Mouse (Mus musculus) megakaryocyte, embryonic 14.5 days (primary cell): ENCODE data around the gene Srgap2.

Experiments
- FLI1 ChIP-seq: IDR thresholded peaks from 2 replicates; pipeline ENCODE4 v1.6.1; 2012; ENCODE audit warnings: low read length, inconsistent platforms, mixed read lengths
- GATA1 ChIP-seq: IDR thresholded peaks from 3 replicates; pipeline ENCODE4 v1.6.1; 2012; ENCODE audit warnings: mixed read lengths, low read length, inconsistent platforms, borderline replicate concordance

DNA sequence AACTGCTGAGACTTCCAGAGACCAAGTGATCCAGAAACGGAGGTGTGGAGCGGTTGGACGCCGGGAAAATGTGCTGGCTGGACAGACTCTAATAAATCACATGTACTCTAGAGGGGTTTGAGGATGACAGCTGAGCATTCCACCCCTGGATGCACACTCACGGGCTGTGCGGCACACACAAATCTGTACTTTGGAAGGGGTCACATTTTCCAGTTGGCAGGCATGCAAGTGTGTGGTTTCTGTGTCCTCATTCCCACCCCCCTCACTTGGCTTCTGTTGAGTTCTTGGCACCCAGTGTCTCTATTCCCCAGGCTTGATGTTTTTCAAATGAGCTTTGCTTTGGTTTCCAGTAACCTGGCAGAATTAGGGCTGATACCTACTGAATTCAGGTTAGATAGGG lies 227.4 kb downstream of the Srgap2 start:
- TF ChIP-seq FLI1 (no peak), GATA1 (no peak)
